Mouse (Mus musculus) embryonic fibroblast, embryonic 13.5 days (primary cell): ENCODE results near the gene Mgea5. TPM values are rescaled to one million over a fixed set of nuclear protein-coding genes. Genes with fewer than 3 reads are reported as not detected.
A peak's percentile ranks its signal among the peaks of the same experiment; 100 is the strongest.

Source experiments
- H3K27ac ChIP-seq: 2 replicates; pipeline ENCODE4 v1.5.1; 2012; ENCODE audit warnings: low read length, control low read depth, inconsistent platforms; ENCODE audit not compliant: insufficient read depth
- H3K4me1 ChIP-seq: 2 replicates; pipeline ENCODE4 v1.6.1; 2011; ENCODE audit warnings: low read length; ENCODE audit not compliant: control insufficient read depth, insufficient read depth
- H3K4me3 ChIP-seq: 2 replicates; pipeline ENCODE4 v1.5.1; 2011; ENCODE audit warnings: mild to moderate bottlenecking, control low read depth, low read length; ENCODE audit not compliant: insufficient read depth
- CTCF ChIP-seq: IDR thresholded peaks from 2 replicates; pipeline ENCODE4 v1.5.1; 2011; ENCODE audit warnings: mild to moderate bottlenecking, control low read depth, low read length, moderate library complexity, borderline replicate concordance; ENCODE audit not compliant: insufficient read depth
- POLR2A ChIP-seq: IDR thresholded peaks from 2 replicates; pipeline ENCODE4 v1.6.1; 2011; ENCODE audit warnings: low read depth, mild to moderate bottlenecking, control low read depth, low read length, moderate library complexity
- polyA plus RNA-seq: library from polyadenylated mRNA; stranded (reverse); fragments of >200 nt; gene quantifications from 2 replicates; pipeline ENCODE4 v1.2.4, GENCODE M21; 2011; ENCODE audit warnings: low read depth; ENCODE audit not compliant: missing spikeins, insufficient read length

Mgea5 gene
- polyA plus RNA-seq, 1 experiment: 87.4 TPM

- peak within 1 kb of the TSS; percentile 13 for H3K4me3 ChIP-seq
- no peaks in the 10 kb centered on the region for H3K4me1 ChIP-seq
- no peak for TF ChIP-seq POLR2A
- no peak for TF ChIP-seq CTCF
Measured at GRCm38 (mm10) chr19:45742218-45742983, 41.2 kb downstream of the Mgea5 start, which contains the start of gene Fgf8. Gene Fgf8 (minus strand): TSS chr19:45742915.

GRCm38 (mm10) chr19:45741431-45742217, 42.0 kb downstream of the Mgea5 start:
- no peaks in the 10 kb centered on the region for H3K4me1 ChIP-seq
- H3K4me3 ChIP-seq: no peak overlapping the region
- no peak for TF ChIP-seq POLR2A
- no peak for TF ChIP-seq CTCF
- H3K27ac ChIP-seq: no peak overlapping the region

More at GRCm38 (mm10) chr19:45742218-45742983, 41.2 kb downstream of the Mgea5 start, which contains the start of gene Fgf8:
- no peak within 1 kb of the TSS for H3K27ac ChIP-seq

DNA sequence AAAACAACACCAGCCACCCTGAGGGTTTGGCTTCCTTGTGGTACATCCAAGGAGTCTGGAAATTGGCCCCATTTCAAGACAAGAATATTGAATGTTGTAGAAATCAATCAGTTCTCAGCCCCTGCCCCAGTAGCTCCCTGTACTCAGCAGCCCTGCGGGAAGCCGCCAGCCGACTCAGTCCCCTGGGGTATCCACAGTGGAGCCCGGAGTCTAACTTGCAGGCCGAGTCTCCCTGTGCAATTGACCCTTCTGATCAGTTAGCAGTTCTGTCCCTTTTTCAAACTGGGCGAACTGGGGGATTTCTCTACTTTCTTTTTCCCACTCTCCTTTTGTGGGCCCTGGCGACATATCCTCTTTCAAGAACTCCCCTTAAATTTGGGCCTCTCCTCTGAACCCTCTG, 42.8 kb downstream of the Mgea5 start:
- H3K4me3 ChIP-seq: no peak overlapping the region
- no peak for TF ChIP-seq POLR2A
- no peak for TF ChIP-seq CTCF
- H3K4me1 ChIP-seq: no peaks in the 10 kb centered on the region

DNA sequence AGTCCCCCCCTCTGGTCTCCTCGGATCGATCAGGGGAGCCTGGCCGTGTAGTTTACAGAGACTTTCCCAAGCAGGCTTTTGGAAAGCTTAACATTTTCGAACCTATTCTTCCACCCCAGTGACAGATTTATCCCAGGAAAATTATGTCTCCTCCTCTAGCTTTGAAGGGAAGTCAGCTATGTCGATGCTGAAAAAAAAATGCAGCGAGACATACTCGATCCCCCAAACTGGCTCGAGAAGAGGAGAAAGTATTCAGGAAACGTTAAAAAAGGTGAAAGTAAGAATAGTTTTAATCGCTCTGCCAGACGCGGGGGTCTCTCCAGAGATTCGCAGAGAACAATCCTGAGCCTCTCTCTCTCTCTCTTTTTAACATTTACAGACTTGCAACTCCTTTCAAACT, 43.4 kb downstream of the Mgea5 start:
- no peak overlapping the region for H3K27ac ChIP-seq
- no peak overlapping the region for H3K4me3 ChIP-seq
- H3K4me1 ChIP-seq: no peaks in the 10 kb centered on the region
- TF ChIP-seq POLR2A (no peak), CTCF (no peak)

More for the DNA sequence above, 42.8 kb downstream of the Mgea5 start:
- no peak overlapping the region for H3K27ac ChIP-seq

DNA sequence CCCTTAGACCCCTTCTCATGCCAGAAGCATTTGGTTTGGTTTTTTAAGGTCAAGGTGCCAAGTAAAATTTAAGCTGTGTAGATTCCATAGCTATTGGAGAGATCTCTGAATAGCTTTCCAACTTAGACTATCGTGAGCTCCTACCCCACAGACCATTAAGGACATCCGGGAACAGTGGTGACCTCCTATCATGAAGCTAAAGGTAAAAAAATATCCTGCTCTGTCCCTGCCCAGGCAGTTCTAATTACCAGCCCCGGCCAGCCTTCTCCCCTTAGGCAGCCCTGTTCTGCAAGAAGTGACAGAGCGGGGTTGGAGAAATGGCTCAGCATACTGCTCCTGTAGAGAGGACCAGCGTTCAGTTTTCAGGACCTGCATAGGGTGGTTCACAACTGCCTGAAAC, 45.1 kb downstream of the Mgea5 start:
- H3K4me1 ChIP-seq: no peaks in the 10 kb centered on the region
- no peak for TF ChIP-seq CTCF
- TF ChIP-seq POLR2A: no peak
- H3K27ac ChIP-seq: no peak overlapping the region
- H3K4me3 ChIP-seq: no peak overlapping the region

DNA sequence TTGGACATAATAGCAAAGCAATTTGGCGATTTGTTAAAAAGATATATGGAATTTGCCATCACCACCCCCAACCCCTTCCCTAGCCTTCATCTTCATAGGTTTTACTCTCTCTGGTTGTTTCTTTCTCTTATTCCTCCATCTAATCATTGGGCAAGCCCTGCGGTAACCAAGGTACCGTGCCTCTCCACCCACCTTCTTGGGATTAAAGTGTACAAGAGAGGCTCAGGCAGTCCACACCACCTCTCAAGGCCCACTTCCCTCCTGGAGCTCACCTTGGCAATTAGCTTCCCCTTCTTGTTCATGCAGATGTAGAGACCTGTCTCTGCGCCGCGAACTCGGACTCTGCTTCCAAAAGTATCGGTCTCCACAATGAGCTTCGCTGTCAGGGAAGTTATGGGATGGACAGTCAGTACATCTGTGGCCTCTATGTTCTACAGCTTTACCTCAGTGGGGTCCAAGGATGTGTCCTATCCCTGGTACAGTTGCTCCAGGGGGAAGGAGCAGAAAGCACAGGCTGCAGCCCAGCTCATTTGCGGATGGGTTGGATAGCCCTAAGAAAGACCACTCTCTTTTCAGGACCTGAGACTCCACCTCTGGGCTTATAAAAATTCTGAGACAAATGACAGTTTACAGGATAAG, 45.7 kb downstream of the Mgea5 start:
- no peak overlapping the region for H3K4me3 ChIP-seq
- TF ChIP-seq POLR2A (no peak), CTCF (no peak)
- no peak overlapping the region for H3K27ac ChIP-seq
- no peaks in the 10 kb centered on the region for H3K4me1 ChIP-seq

DNA sequence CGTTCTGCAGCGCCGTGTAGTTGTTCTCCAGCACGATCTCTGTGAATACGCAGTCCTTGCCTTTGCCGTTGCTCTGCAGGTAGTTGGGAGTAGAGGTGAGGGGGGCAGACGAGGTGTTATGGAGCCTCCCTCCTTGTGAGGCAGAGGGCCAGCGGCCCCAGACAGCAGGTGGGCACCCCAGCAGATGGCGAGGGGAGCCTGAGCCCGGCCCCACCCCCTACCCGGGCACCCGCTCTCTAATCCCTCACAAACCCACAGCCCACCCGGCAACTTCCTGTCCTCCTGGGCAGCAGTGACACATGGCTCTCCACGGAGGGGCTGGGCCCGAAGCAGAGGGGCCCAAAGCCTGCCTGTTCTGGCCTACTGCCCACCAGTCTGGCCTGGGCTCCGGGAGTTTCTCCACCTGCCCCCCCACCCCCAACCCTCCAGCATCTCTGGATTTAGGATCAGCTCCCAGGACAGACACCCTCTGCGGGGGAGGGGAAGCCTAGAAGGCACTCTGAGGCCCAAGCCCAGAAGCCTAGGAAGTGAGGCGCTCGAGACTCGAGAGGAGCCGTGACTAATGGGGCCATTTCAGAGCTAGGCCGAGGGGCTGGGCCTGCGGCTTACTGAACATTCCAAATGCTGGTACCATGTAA, 46.3 kb downstream of the Mgea5 start:
- no peak overlapping the region for H3K27ac ChIP-seq
- H3K4me1 ChIP-seq: no peaks in the 10 kb centered on the region
- TF ChIP-seq CTCF: no peak
- TF ChIP-seq POLR2A: no peak
- H3K4me3 ChIP-seq: no peak overlapping the region

DNA sequence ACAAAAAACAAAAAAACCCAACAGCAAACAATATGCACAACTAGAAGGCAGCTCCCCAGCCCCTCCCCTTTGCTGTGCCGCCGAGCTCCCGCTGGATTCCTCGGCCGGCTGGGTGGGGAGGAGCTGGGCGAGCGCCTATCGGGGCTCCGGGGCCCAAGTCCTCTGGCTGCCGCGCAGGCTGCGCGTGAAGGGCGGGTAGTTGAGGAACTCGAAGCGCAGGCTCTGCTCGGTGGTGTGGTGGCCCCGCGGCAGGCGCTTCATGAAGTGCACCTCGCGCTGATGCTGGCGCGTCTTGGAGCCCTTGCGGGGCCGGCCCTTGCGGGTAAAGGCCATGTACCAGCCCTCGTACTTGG, 46.8 kb downstream of the Mgea5 start:
- no peaks in the 10 kb centered on the region for H3K4me1 ChIP-seq
- H3K27ac ChIP-seq: no peak overlapping the region
- H3K4me3 ChIP-seq: no peak overlapping the region
- TF ChIP-seq POLR2A: no peak
- no peak for TF ChIP-seq CTCF

DNA sequence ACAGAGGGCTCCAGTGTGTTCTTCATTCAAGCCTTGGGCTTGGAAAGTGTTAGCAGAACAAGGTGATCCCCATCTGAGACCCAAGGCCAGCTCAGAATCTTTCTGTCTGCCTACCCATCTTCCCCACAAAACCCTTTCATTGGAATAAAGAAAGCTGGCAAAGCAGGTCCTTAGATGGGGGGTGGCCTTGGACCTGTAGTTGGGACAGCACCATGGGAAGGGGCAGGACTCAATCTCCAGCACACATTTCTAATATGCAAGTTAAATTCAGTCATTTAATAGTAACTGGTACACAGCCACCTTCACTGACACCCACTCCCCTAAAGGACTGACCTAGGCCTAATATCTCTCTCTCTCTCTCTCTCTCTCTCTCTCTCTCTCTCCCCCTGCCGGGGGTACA, 47.4 kb downstream of the Mgea5 start:
- Histone ChIP-seq H3K4me3 (no peak overlapping the region), H3K4me1 (no peaks in the 10 kb centered on the region), H3K27ac (no peak overlapping the region)
- TF ChIP-seq CTCF: no peak
- TF ChIP-seq POLR2A: no peak
